Mouse (Mus musculus): ENCODE results near the gene Gm8300. TPM values are rescaled to one million over a fixed set of nuclear protein-coding genes. Genes with fewer than 3 reads are reported as not detected.
"Not testable (repeated sequence)": the region's sequence is repeated elsewhere in the genome, so short reads cannot be mapped to it uniquely, and the experiment has no call there.

The Gm8300 gene
- polyA plus RNA-seq, 1 experiment from 2014 or later: not detected

DNA sequence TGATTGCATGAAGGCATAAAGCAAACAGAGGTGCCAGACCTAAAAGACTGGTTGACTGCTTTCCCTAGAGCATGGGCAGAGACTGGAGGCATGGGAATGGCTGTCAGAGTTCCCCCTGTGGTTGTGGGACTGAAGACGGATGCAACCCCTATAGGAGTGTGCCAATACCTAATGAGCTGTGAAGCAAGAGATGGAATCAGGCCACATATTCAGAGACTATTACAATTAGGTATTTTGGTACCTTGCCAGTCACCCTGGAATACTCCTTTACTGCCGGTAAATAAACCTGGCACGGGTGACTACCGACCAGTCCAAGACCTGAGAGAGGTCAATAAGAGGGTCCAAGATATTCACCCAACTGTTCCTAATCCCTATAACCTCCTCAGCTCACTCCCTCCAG lies 36.5 kb downstream of the Gm8300 start:
- H3K4me3 ChIP-seq: not testable (repeated sequence)

More for the DNA sequence above, 36.5 kb downstream of the Gm8300 start:
- not testable (repeated sequence) for H3K9me3 ChIP-seq (replicated peaks); H3K4me1 ChIP-seq; ATAC-seq; H3K4me2 ChIP-seq; H3K36me3 ChIP-seq (ENCODE audit: poor library complexity, severe bottlenecking); H3K27me3 ChIP-seq; H3K27ac ChIP-seq; H3K9ac ChIP-seq
- 76% methylated on average over 4 of the region's 4 CpGs for WGBS

Other genes starting within 250 kb of the Gm8300 start
- 68.8 and 73.3 TPM in 2 replicates for gene Vipas39, start 248.1 kb upstream of the Gm8300 start, polyA plus RNA-seq (2015; fragmentation: Nextera tagmentation; extraction: Ambion mirVana)
- gene Ahsa1, start 247.8 kb upstream of the Gm8300 start, polyA plus RNA-seq (2015; fragmentation: Nextera tagmentation; extraction: Ambion mirVana): 216 and 228 TPM in 2 replicates
- 1.5 and 2.6 TPM in 2 replicates for gene Ism2, start 214.6 kb upstream of the Gm8300 start, polyA plus RNA-seq (2015; fragmentation: Nextera tagmentation; extraction: Ambion mirVana)
- 50.1 and 50.6 TPM in 2 replicates for gene Sptlc2, start 126.0 kb upstream of the Gm8300 start, polyA plus RNA-seq (2015; fragmentation: Nextera tagmentation; extraction: Ambion mirVana)
- 327 and 345 TPM in 2 replicates for gene Slirp, start 70.4 kb upstream of the Gm8300 start, polyA plus RNA-seq (2015; fragmentation: Nextera tagmentation; extraction: Ambion mirVana)
- gene Alkbh1, start 70.3 kb upstream of the Gm8300 start, polyA plus RNA-seq (2015; fragmentation: Nextera tagmentation; extraction: Ambion mirVana): 47.2 and 56.5 TPM in 2 replicates
- 146 and 151 TPM in 2 replicates for gene Snw1, start 42.0 kb upstream of the Gm8300 start, polyA plus RNA-seq (2015; fragmentation: Nextera tagmentation; extraction: Ambion mirVana)
- not detected in 2 replicates for gene Gm5788, start 19.6 kb upstream of the Gm8300 start, polyA plus RNA-seq (2015; fragmentation: Nextera tagmentation; extraction: Ambion mirVana)
- not detected in 2 replicates for gene Oog1, start 88.4 kb downstream of the Gm8300 start, polyA plus RNA-seq (2015; fragmentation: Nextera tagmentation; extraction: Ambion mirVana)
- not detected in 2 replicates for gene Gm4027, start 104.6 kb downstream of the Gm8300 start, polyA plus RNA-seq (2015; fragmentation: Nextera tagmentation; extraction: Ambion mirVana)
- not detected in 2 replicates for gene Gm16381, start 130.3 kb downstream of the Gm8300 start, polyA plus RNA-seq (2015; fragmentation: Nextera tagmentation; extraction: Ambion mirVana)